Mouse (Mus musculus): ENCODE results near the gene Smg6.

DNA sequence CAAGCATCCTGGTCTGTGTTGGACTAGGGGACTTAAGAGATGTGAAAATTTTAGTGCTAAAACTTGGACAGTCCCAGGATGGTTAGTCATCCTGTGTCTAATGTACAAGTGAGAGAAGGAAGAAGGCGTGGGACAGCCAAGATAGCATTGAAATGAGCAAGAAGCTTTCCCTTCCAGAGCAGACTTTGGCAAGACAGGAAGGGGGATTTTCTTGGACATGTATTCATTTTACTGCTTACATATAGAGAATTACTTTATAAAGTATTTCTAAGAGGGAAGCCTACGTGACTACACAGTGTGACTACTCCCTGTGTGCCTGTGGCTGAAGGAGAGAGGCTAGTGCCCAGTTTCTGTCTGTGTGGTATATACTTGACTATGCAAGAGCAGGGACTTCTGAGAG is 127.4 kb downstream of the Smg6 start:
- no peak for TF ChIP-seq CTCF (IDR thresholded peaks at IDR 0.05; ENCODE audit: low read depth, low read length)
- no peak for TF ChIP-seq POLR2A (IDR thresholded peaks at IDR 0.05; ENCODE audit: insufficient read depth, low read length)

Data from ES-Bruce4 (cell line).